Mouse (Mus musculus) forebrain, embryonic 14.5 days (tissue): Measurements from ENCODE around the gene Pip5kl1. TPM values are rescaled to one million over a fixed set of nuclear protein-coding genes. Genes with fewer than 3 reads are reported as not detected.

Experiments used
- ATAC-seq: fragments of 200-750 bp; cut with Nextera tagmentation; 2 replicates; pipeline ENCODE4 v1.8.0; 2017; ENCODE audit warnings: mild to moderate bottlenecking, moderate library complexity
- DNase-seq: peaks from one replicate; pipeline ENCODE4 v3.0.0-alpha.2; 2015; ENCODE audit warnings: low spot score
- H3K27ac ChIP-seq: fragments of 300-500 bp; sonication (generic); 2 replicates; pipeline ENCODE4 v1.5.1; 2014; ENCODE audit warnings: low read depth, mild to moderate bottlenecking, control low read depth, low read length, moderate library complexity
- H3K27me3 ChIP-seq: fragments of 300-500 bp; sonication (generic); replicated peaks from 2 replicates; pipeline ENCODE4 v1.6.1; 2014; ENCODE audit warnings: low read length, control low read depth, mixed read lengths; ENCODE audit not compliant: control insufficient read depth, insufficient read depth
- H3K36me3 ChIP-seq: fragments of 300-500 bp; sonication (generic); 2 replicates; pipeline ENCODE4 v1.6.1; 2014; ENCODE audit warnings: low read length, control low read depth; ENCODE audit not compliant: control insufficient read depth, insufficient read depth
- H3K4me1 ChIP-seq: fragments of 300-500 bp; sonication (generic); 2 replicates; pipeline ENCODE4 v1.6.1; 2014; ENCODE audit warnings: antibody characterized with exemption, low read length, control low read depth; ENCODE audit not compliant: control insufficient read depth, insufficient read depth
- H3K4me2 ChIP-seq: fragments of 300-500 bp; sonication (generic); 2 replicates; pipeline ENCODE4 v1.6.1; 2014; ENCODE audit warnings: mild to moderate bottlenecking, control low read depth, low read length
- H3K4me3 ChIP-seq: fragments of 300-500 bp; sonication (generic); 2 replicates; pipeline ENCODE4 v1.5.1; 2014; ENCODE audit warnings: low read depth, low read length, control low read depth
- H3K9ac ChIP-seq: fragments of 300-500 bp; sonication (generic); 2 replicates; pipeline ENCODE4 v1.6.1; 2014; ENCODE audit warnings: mild to moderate bottlenecking, low read length, control low read depth, moderate library complexity
- H3K9me3 ChIP-seq: fragments of 300-500 bp; sonication (generic); replicated peaks from 2 replicates; pipeline ENCODE4 v1.6.1; 2016; ENCODE audit warnings: low read length, control low read depth, mixed read lengths; ENCODE audit not compliant: control insufficient read depth
- WGBS: fragments of 180-500 bp; shearing (Covaris S2); extraction: QIAGEN DNeasy Blood & Tissue Kit; methylation state at CpG from one replicate; pipeline ENCODE4 v1.1.7; 2014; 5-methylcytosine and 5-hydroxymethylcytosine counted together
- polyA plus RNA-seq: library from polyadenylated mRNA; unstranded; fragments of >200 nt; fragmentation: Nextera tagmentation; extraction: Ambion mirVana; gene quantifications from 2 replicates; pipeline ENCODE4 v1.2.1, GENCODE M21; 2014

Pip5kl1 gene
- polyA plus RNA-seq, 1 experiment from 2014 or later, result 4.7 TPM

DNA sequence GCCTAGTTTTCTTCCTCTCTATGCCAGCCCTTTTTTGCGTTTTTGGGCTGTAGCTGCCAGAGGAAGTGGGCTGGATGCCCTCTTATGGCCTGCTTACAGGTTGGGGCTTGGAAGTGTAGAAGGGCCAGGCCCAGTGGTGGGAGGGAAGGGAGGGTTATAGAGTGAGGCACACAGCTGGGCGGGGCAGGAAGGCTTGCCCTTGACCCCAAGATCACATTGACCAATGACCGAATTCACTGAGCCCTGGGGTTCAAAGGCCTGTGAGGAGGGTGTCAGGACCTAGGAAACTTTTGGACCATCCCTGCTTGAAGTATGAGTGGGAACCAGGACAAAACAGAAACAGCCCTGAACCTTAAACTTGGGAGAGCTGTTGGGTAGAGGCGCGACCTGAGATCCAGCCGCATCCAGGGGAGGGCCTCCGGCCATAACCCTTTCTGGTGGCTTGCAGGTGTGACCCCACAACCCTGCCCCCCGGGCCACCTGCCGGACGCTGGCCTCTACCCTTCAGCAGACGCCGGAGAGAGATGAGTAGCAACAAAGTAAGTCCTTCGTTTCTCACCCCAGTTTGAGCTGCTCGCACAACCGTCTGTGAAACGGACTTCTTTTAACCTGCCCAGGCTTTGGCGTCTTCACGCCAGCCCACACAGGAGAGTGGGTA is 34.3 kb downstream of the Pip5kl1 start:
- H3K4me2 ChIP-seq, result peak overlapping the region; percentile 30
- H3K4me1 ChIP-seq, result peaks cover 2% of the 10 kb centered on the region; the same call in 1 of the 2 replicates
- H3K27ac ChIP-seq, result no peak overlapping the region
- no peaks in the 10 kb centered on the region for H3K36me3 ChIP-seq
- no peak overlapping the region for H3K4me3 ChIP-seq
- H3K27me3 ChIP-seq, result no peaks in the 10 kb centered on the region
- WGBS, result 45% methylated on average over 18 of the region's 18 CpGs
- no peak overlapping the region; the same call in 1 of the 2 replicates for H3K9ac ChIP-seq
- ATAC-seq (no peak), DNase-seq (no peak)
- no peaks in the 10 kb centered on the region for H3K9me3 ChIP-seq

DNA sequence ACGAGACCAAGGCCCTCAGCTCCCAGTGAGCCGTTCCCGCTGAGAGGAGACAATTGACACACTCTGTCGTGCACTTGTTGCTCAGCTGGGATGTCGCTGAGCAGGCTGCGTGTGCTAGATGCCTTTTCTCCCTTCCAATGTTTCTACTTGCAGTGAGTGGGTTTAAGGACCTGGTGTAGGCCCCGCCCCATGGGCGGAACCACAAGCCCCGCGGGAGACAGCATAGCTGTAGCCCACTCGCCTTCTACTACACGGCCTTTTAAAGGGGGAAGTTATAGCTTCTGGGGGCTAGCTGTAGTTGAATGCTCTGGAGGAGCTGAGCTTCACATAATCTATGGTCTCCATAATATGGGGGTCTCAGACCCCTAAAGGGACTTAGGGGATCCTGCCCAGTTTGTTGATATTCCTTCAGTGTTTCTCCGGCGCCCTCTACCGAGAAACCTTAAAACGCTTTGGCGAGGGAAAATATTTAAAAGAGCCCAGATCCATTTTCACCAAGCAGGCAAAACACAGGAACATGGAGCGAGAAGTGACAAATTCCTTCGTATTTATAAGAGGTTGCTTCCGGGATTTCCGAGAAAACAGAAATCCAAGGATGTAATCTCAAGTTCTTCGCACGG is 36.1 kb downstream of the Pip5kl1 start:
- DNase-seq, result peak; percentile 65
- Histone ChIP-seq H3K9ac (0 out of 2 replicates have a peak overlapping the region, but pooled peaks have one; percentile 40), H3K4me2 (peak overlapping the region; percentile 52), H3K27me3 (no peaks in the 10 kb centered on the region), H3K4me3 (peak overlapping the region; percentile 27), H3K4me1 (peaks cover 2% of the 10 kb centered on the region; the same call in 1 of the 2 replicates), H3K27ac (no peak overlapping the region), H3K36me3 (peaks cover 6% of the 10 kb centered on the region; the same call in 1 of the 2 replicates), H3K9me3 (no peaks in the 10 kb centered on the region)
- WGBS, result 16% methylated on average over 23 of the region's 23 CpGs
- ATAC-seq, result no peak

DNA sequence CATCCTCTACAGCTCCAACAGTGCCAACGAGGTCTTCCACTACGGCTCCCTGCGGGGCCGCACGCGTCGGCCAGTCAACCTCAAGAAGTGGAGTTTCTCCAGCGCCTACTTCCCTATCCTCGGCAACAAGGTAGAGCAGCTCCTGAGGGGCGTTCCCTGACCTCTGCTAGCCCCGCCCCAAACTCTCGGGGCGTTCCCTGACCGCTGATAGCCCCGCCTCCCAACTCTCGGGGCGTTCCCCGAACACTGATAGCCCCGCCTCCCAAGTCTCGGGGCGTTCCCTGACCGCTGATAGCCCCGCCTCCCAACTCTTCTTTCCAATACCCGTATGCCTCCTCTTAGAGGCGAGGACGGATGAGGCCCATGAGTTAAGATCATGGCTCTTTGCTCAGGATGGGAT is 37.7 kb downstream of the Pip5kl1 start:
- WGBS, result 75% methylated on average over 26 of the region's 26 CpGs
- no peak for ATAC-seq
- H3K27ac ChIP-seq, result no peak overlapping the region

DNA sequence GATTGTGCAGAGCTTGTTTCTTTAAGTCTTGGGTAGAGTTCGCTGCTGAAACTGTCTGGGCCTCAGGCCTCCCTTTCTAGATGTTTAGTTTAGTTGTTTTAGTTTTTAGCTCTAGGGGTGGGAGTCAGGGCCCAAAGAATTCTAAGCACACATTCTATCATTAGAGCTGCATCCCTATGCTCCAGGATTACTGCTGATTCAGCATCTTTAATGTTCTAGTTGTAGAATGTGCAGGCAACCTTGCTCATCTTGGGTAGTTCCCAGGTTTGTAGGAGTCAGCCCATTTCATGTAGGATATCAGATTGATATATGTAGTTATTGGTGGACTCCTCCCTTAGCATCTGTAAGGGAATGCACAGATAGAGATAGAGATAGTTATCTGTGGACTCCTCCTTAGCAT is 42.5 kb downstream of the Pip5kl1 start:
- no peak for DNase-seq
- H3K27ac ChIP-seq, result no peak overlapping the region
- no peak overlapping the region for H3K4me2 ChIP-seq
- H3K36me3 ChIP-seq, result peaks cover 6% of the 10 kb centered on the region; the same call in 1 of the 2 replicates
- H3K9me3 ChIP-seq, result no peaks in the 10 kb centered on the region
- no peak for ATAC-seq
- 98% methylated on average over 1 of the region's 1 CpGs for WGBS
- H3K9ac ChIP-seq, result no peak overlapping the region
- H3K4me3 ChIP-seq, result no peak overlapping the region
- H3K27me3 ChIP-seq, result no peaks in the 10 kb centered on the region
- H3K4me1 ChIP-seq, result peaks cover 3% of the 10 kb centered on the region; the same call in 1 of the 2 replicates

More for the DNA sequence above, 37.7 kb downstream of the Pip5kl1 start:
- peaks cover 6% of the 10 kb centered on the region; the same call in 1 of the 2 replicates for H3K36me3 ChIP-seq
- no peak overlapping the region for H3K9ac ChIP-seq
- no peak overlapping the region for H3K4me2 ChIP-seq
- no peak overlapping the region for H3K4me3 ChIP-seq
- no peaks in the 10 kb centered on the region for H3K27me3 ChIP-seq
- H3K9me3 ChIP-seq, result no peaks in the 10 kb centered on the region
- DNase-seq, result no peak
- H3K4me1 ChIP-seq, result peaks cover 2% of the 10 kb centered on the region; the same call in 1 of the 2 replicates

DNA sequence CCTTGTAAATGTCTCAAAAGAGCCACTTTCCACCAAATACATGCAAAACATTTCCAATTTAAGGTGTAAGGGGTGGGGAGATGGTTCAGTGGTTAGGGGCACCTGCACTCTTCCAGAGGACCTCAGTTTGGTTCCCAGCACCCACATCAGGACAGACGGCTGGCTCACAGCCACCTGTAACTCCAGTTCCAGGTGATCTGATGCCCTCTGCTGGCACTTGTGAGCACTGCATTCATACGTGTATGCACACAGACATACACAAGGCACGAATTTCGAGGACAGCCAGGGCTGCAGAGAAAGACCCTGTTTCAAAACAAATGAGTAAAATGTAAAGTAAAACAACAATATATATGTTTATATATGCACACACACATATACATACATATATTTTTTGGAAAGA is 43.0 kb downstream of the Pip5kl1 start:
- Histone ChIP-seq H3K27me3 (no peaks in the 10 kb centered on the region), H3K4me2 (no peak overlapping the region), H3K9ac (no peak overlapping the region), H3K4me3 (no peak overlapping the region), H3K9me3 (no peaks in the 10 kb centered on the region), H3K4me1 (peaks cover 3% of the 10 kb centered on the region; the same call in 1 of the 2 replicates), H3K36me3 (peaks cover 6% of the 10 kb centered on the region; the same call in 1 of the 2 replicates), H3K27ac (no peak overlapping the region)
- no peak for DNase-seq
- 90% methylated on average over 4 of the region's 4 CpGs for WGBS
- ATAC-seq, result no peak

DNA sequence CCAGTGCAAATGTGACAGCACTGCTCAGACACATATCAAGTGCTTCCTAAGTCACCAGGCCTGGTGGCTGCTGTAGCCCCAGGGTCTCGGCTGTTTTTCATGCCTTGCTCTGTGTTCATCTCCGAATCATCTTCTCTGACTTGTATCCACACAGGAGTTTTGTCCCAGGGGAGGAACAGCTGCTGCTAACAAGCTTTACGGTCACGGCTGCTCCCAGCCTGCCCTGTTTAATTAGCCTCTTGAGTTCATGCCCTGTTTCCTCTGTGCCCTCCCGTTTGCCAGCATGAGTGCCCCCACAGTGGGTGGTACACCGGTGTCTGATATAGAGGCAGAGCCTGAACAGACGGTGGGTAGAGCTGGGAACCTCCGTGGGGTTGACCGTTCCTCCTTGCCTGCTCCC is 43.5 kb downstream of the Pip5kl1 start:
- Histone ChIP-seq H3K36me3 (peaks cover 6% of the 10 kb centered on the region; the same call in 1 of the 2 replicates), H3K27ac (no peak overlapping the region), H3K4me2 (no peak overlapping the region), H3K9ac (no peak overlapping the region), H3K27me3 (no peaks in the 10 kb centered on the region), H3K4me1 (peaks cover 3% of the 10 kb centered on the region; the same call in 1 of the 2 replicates), H3K9me3 (no peaks in the 10 kb centered on the region), H3K4me3 (no peak overlapping the region)
- ATAC-seq (no peak), DNase-seq (no peak)
- 71% methylated on average over 9 of the region's 9 CpGs for WGBS

DNA sequence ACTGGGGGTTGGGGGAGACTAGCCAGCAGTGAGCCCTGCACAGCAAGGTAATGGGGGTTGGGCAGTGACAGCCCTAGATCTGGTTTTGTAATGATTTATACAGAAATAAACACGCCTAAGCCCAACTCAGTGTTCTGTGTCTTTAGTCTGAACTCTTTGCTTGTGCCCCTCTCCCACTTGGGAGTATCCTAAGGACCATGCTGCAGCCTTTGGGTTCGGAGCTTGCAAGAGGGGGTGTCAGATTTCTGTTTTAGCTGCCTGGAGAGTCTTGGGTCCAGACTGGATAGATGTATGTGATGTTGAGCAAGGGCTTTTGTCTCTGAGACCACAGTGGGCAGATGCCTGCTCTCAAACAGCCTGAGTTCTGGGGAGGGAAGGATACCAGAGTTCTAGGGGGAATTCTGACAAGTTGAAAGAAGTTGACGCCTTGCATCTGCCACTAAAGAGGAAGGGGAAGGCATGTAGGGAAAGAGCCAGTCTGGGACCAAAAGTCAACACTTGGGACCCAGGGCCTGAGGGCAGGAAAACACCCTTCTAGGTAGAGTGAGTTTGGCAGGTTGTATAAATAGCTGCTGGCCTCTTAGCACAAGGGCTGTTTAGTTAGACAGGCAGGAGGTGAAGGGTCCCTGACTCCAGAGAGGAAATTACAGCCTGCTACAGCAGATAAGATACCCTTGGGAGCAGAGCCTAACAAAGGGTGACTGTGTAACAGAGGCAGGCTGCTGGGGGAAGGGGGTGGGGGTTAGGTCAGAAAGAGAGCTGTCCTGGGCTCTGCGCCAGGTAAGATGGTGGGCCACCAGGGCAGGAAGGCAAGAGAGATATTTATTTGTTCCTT is 46.3 kb downstream of the Pip5kl1 start:
- DNase-seq (no peak), ATAC-seq (no peak)
- no peaks in the 10 kb centered on the region for H3K27me3 ChIP-seq

DNA sequence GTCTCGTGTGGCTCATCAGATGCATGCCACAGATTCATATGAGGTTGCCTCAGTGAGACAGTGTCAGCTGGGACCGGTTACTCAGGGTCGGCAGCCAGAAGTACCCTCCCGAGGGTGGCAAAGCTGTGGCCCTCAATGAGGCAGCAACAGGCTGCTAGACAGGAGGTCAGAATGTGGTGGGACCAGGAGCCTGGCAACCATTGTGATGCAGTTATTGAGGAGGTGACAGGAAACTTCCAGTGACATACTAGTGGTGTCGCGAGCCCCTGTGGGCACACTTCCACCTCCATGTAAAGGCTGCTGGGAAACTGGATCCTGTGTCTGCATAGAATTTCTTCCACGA is 46.9 kb downstream of the Pip5kl1 start, which contains the start of gene Ak1:
TSS of gene Ak1 (plus strand) at position 242 of the 343 bp plus-strand sequence.
- Histone ChIP-seq H3K9ac (0 out of 2 replicates have a peak within 1 kb of the TSS, but pooled peaks have one; percentile 25), H3K4me3 (no peak within 1 kb of the TSS), H3K27ac (no peak within 1 kb of the TSS), H3K9me3 (no peaks in the 10 kb centered on the region), H3K4me1 (peaks cover 17% of the 10 kb centered on the region), H3K36me3 (no peaks in the 10 kb centered on the region), H3K27me3 (no peaks in the 10 kb centered on the region), H3K4me2 (no peak within 1 kb of the TSS)
- DNase-seq (no peak), ATAC-seq (no peak)
- 45% methylated on average over 7 of the region's 7 CpGs for WGBS

More for the DNA sequence above, 46.3 kb downstream of the Pip5kl1 start:
- WGBS, result 53% methylated on average over 4 of the region's 4 CpGs
- Histone ChIP-seq H3K4me1 (peaks cover 11% of the 10 kb centered on the region), H3K36me3 (no peaks in the 10 kb centered on the region), H3K9ac (0 out of 2 replicates have a peak overlapping the region, but pooled peaks have one; percentile 25), H3K4me2 (no peak overlapping the region), H3K4me3 (no peak overlapping the region), H3K9me3 (no peaks in the 10 kb centered on the region), H3K27ac (no peak overlapping the region)
